Mouse (Mus musculus) limb, embryonic 12.5 days (tissue): Measurements from ENCODE around the gene Cd180. TPM values are rescaled to one million over a fixed set of nuclear protein-coding genes. Genes with fewer than 3 reads are reported as not detected.

ENCODE experiments used
- ATAC-seq: fragments of 200-750 bp; cut with Nextera tagmentation; 2 replicates; pipeline ENCODE4 v1.8.0; 2017; ENCODE audit warnings: low read depth, moderate TSS enrichment; ENCODE audit not compliant: insufficient number of reproducible peaks, insufficient read depth, low FRiP score, low TSS enrichment
- H3K27ac ChIP-seq: fragments of 300-500 bp; sonication (generic); 2 replicates; pipeline ENCODE4 v1.5.1; 2016; ENCODE audit warnings: mild to moderate bottlenecking, moderate library complexity
- H3K27me3 ChIP-seq: fragments of 300-500 bp; sonication (generic); 2 replicates; pipeline ENCODE4 v1.6.1; 2016; ENCODE audit warnings: mild to moderate bottlenecking, moderate library complexity
- H3K36me3 ChIP-seq: fragments of 300-500 bp; sonication (generic); 2 replicates; pipeline ENCODE4 v1.6.1; 2016; ENCODE audit warnings: mild to moderate bottlenecking, moderate library complexity
- H3K4me1 ChIP-seq: fragments of 300-500 bp; sonication (generic); replicated peaks from 2 replicates; pipeline ENCODE4 v1.6.1; 2016
- H3K4me2 ChIP-seq: fragments of 300-500 bp; sonication (generic); 2 replicates; pipeline ENCODE4 v1.6.1; 2016; ENCODE audit warnings: mild to moderate bottlenecking, moderate library complexity
- H3K4me3 ChIP-seq: fragments of 300-500 bp; sonication (generic); replicated peaks from 2 replicates; pipeline ENCODE4 v1.5.1; 2016; ENCODE audit warnings: mild to moderate bottlenecking
- H3K9ac ChIP-seq: fragments of 300-500 bp; sonication (generic); replicated peaks from 2 replicates; pipeline ENCODE4 v1.6.1; 2016; ENCODE audit warnings: mild to moderate bottlenecking, moderate library complexity
- H3K9me3 ChIP-seq: fragments of 300-500 bp; sonication (generic); 2 replicates; pipeline ENCODE4 v1.6.1; 2016; ENCODE audit warnings: mild to moderate bottlenecking, moderate library complexity
- WGBS: fragments of 180-500 bp; shearing (Covaris S2); methylation state at CpG from one replicate; pipeline ENCODE4 v1.1.7; 2016; 5-methylcytosine and 5-hydroxymethylcytosine counted together
- polyA plus RNA-seq: library from polyadenylated mRNA; unstranded; fragments of >200 nt; fragmentation: Nextera tagmentation; extraction: Ambion mirVana; gene quantifications from 2 replicates; pipeline ENCODE4 v1.2.1, GENCODE M21; 2016

Cd180 gene
- polyA plus RNA-seq, 1 experiment from 2014 or later: 0.16 TPM

DNA sequence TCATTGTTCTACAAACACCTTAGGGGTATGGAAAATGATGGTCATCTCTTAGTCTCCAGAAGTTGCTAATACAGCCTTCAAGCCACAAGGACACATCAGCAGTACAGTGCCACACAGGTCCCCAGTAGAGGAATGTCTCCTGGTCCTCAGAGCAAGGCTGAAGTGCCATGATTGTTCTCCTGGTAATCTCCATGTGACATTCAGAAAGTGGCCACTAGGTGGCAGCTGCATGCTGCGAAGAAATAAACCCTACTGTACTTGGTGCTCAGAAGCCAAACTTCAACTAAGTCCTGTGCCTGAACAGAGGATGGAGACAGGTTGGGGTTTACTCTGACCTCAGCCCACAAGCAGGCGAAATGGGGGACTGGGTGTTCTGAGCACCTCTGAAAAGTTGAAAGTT, 14.9 kb upstream of the Cd180 start:
- Histone ChIP-seq H3K4me1 (no peaks in the 10 kb centered on the region), H3K9me3 (no peaks in the 10 kb centered on the region), H3K4me3 (no peak overlapping the region), H3K27me3 (peaks cover 3% of the 10 kb centered on the region; the same call in 1 of the 2 replicates), H3K27ac (no peak overlapping the region), H3K36me3 (no peaks in the 10 kb centered on the region), H3K9ac (no peak overlapping the region), H3K4me2 (no peak overlapping the region)
- ATAC-seq: no peak
- 10% methylated on average over 2 of the region's 2 CpGs for WGBS

DNA sequence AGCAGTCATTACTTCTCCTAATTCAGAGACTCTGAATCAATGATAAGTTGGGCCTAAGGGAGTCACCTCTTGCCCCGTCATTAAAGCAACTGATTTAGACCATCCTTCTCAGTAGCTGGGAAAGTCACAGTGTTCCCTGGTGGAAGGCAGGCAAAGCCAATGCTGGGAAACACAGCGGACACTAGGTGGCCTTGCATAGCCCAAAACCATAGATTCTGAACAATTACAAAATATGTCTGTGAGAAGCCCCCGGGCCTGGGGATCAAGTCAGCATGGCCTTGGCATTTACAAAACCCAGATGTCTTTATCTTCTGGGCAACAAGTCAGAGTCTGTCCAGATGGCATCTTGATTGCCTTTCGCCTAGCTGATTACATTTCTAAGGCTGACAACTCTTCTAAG, 8.5 kb upstream of the Cd180 start:
- WGBS: 76% methylated on average over 4 of the region's 4 CpGs
- Histone ChIP-seq H3K4me2 (no peak overlapping the region), H3K27ac (no peak overlapping the region), H3K9me3 (no peaks in the 10 kb centered on the region), H3K4me3 (no peak overlapping the region), H3K9ac (no peak overlapping the region), H3K36me3 (no peaks in the 10 kb centered on the region), H3K27me3 (no peaks in the 10 kb centered on the region), H3K4me1 (no peaks in the 10 kb centered on the region)
- ATAC-seq: no peak

DNA sequence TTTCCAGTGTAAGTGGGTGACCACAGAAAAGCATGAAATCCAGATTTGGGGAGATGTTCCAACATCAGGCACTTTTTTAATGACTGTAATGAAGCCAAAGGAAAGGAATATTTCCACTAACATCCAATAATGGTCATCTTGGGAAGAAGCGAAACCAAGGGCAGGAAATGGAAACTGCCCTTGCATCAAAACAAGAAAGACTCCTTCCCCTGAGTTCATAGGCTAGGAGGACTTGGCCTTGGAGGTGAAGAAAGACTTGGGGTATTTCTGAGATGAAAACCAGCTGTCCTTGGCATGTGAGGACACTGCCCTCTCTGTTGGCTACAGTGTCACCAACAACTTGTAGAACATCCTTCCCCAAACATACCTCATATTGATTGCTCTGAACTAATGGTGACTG, 5.2 kb upstream of the Cd180 start:
- H3K9me3 ChIP-seq: no peaks in the 10 kb centered on the region
- H3K36me3 ChIP-seq: no peaks in the 10 kb centered on the region
- H3K4me2 ChIP-seq: no peak overlapping the region
- WGBS: 98% methylated on average over 1 of the region's 1 CpGs
- H3K27ac ChIP-seq: no peak overlapping the region
- no peak overlapping the region for H3K4me3 ChIP-seq
- H3K9ac ChIP-seq: no peak overlapping the region
- H3K27me3 ChIP-seq: no peaks in the 10 kb centered on the region
- ATAC-seq: no peak
- H3K4me1 ChIP-seq: no peaks in the 10 kb centered on the region

DNA sequence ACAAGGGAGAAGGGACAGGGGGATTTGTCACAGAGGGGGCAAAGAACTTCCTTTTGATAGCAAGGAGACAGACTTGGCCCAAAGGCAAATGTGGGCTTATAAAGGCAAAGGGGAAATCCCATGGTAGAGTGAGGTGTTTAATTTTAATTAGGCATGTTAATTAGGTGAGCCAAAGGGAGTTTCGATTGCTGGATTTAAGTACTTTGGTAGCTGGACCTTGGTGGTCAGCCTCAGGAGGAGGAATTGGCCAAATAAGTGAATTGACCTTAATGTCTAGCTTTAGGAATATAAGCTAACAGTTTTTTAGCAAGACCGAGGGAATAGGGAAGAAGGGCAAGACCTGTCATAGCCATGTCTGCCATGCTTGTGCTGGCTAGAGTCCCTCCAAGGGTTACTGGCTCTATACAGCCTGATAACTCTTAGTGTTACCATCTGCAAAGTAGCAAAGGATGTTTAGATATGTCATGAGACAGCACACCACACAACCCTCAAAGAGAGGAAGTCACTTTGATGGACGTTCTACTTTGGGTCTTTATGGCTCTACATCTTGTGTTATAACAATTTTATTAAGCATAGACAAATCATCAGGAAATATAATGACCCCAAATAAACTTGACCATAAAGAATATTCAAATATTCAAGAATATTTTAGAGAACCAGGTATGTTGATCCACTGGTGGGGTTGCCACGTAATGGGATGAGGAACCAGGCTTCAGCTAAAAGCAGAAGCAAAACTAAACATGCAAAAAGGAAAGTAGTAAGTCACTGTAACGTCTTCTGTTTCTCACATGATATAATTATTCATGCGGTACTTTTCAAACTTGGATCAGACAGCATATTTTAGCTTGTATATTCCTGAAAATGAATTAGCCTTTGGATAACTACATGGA, 3.9 kb upstream of the Cd180 start:
- Histone ChIP-seq H3K27ac (no peak overlapping the region), H3K9ac (no peak overlapping the region), H3K4me3 (no peak overlapping the region), H3K4me1 (no peaks in the 10 kb centered on the region), H3K36me3 (no peaks in the 10 kb centered on the region), H3K4me2 (no peak overlapping the region), H3K9me3 (no peaks in the 10 kb centered on the region), H3K27me3 (no peaks in the 10 kb centered on the region)
- ATAC-seq: no peak
- WGBS: 87% methylated on average over 6 of the region's 6 CpGs

DNA sequence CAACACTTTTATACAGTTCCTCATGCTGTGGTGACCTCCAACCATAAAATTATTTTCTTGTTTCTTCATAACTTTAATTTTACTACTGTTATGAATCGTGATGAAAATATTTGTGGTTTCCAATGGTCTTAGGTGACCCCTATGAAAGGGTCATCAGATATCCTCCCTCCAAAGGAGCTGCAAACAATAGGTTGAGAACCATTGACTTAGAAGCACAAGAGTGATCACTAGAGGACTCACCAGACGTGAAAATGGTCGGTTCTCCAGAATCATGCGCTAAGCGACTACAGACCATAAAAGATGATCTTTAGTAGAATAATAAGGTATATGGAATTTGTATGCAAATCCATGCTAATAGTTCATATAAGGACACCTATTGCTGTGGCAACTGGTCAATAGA, 3.2 kb upstream of the Cd180 start:
- Histone ChIP-seq H3K4me3 (no peak overlapping the region), H3K9me3 (no peaks in the 10 kb centered on the region), H3K36me3 (no peaks in the 10 kb centered on the region), H3K27me3 (no peaks in the 10 kb centered on the region), H3K4me2 (no peak overlapping the region), H3K27ac (no peak overlapping the region), H3K4me1 (no peaks in the 10 kb centered on the region), H3K9ac (no peak overlapping the region)
- WGBS: 91% methylated on average over 5 of the region's 5 CpGs
- ATAC-seq: no peak

DNA sequence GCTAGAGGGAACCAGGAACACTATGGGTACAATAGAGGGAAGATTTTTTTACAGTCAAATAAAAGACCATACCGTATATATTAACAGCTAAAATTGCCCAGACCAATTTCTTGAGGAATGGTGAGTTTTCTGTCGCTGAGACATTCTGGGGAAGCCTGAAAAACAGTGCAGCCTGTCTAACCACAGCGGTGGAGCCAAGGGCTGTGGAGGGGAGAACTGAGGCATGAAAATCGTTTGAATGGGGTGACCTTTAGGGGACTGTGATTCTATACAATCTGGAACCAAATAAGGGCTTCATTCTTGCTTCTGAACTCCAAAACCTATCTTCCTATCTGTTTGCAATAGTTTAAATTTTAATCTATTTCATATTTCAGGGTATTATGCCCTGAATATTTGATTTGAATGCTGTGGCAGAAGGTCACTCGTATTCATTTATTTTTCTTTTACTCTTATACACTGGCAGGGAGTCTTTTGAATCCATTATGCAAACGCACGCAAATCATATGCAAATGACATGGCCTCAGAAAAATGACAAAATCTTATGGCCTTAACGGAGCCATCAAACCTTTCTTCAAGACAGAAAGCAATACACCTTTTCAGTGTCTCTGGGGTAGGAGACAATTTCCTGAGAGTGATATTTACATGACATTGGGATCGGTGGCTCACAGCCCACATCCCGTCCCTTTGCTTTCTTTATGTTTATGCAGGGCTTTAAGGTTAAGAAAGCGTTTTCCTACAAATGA, 1.8 kb upstream of the Cd180 start:
- H3K36me3 ChIP-seq: no peaks in the 10 kb centered on the region
- H3K4me3 ChIP-seq: no peak overlapping the region
- ATAC-seq: no peak
- H3K27me3 ChIP-seq: no peaks in the 10 kb centered on the region
- no peaks in the 10 kb centered on the region for H3K9me3 ChIP-seq
- no peaks in the 10 kb centered on the region for H3K4me1 ChIP-seq
- WGBS: 75% methylated on average over 11 of the region's 11 CpGs
- H3K4me2 ChIP-seq: no peak overlapping the region
- H3K9ac ChIP-seq: no peak overlapping the region
- no peak overlapping the region for H3K27ac ChIP-seq

DNA sequence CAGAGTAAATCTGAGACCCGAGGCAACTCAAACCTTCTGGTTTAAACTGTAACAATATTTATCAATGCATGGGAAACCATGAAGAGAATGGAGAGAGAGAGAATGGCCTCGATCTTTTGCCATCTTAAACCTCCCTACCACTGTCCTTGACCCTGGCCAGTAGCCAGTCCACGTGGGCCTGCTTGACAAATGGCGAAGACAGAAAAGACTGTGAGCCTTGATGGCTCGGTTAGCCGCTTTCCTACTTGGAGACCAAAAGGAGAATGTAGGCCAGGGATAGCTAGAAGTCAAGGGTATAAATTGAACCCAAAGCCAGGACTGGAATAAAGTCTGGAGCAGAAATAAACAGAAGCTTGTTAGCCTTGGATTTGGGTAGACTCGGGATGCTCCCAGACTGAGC, 796 bp downstream of the Cd180 start:
- 89% methylated on average over 7 of the region's 7 CpGs for WGBS
- Histone ChIP-seq H3K36me3 (no peaks in the 10 kb centered on the region), H3K4me2 (no peak overlapping the region), H3K4me1 (peaks cover 9% of the 10 kb centered on the region), H3K27ac (no peak overlapping the region), H3K4me3 (no peak overlapping the region), H3K9me3 (no peaks in the 10 kb centered on the region), H3K27me3 (no peaks in the 10 kb centered on the region), H3K9ac (no peak overlapping the region)
- no peak for ATAC-seq

DNA sequence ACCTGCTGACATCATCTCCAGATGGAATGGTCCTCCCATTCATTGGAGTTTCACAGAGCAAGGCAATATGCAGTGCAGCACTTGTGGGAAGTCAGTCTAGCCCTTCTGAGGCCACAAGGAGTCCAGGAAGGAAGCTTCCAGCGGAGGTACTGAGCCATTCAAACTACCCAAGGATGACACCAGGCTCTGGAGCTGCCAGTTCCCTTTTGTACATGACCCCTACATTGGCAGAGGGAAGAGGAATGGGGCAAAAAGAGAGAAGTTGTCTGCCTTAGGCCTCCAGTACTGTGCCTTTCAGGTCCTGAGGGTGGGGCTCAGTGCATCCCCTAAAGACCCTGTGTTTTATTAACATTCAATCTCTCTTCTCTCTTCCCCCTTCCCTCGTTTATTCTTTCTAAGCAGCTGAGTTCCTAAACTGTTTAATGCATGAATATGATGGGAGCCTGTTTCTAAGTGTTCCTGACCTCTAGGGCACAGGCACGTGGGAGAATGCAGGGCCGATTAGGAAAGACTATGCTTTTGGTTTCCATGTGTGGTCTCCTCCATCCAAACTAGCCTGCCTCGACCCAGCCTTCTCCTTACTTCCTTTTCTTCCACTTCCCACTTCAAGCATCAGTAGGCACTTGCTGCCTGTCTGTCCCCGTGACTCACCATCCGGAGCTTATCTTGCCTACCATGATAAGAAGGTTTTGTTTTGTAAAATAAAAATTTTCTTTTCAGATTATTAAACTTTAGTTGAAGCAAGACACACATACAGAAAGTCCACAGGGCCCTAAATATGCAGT, 2.0 kb downstream of the Cd180 start:
- H3K4me3 ChIP-seq: no peak overlapping the region
- no peak overlapping the region for H3K9ac ChIP-seq
- no peak for ATAC-seq
- no peaks in the 10 kb centered on the region for H3K27me3 ChIP-seq
- no peaks in the 10 kb centered on the region for H3K36me3 ChIP-seq
- H3K9me3 ChIP-seq: no peaks in the 10 kb centered on the region
- 76% methylated on average over 7 of the region's 7 CpGs for WGBS
- H3K4me2 ChIP-seq: no peak overlapping the region
- H3K4me1 ChIP-seq: peaks cover 13% of the 10 kb centered on the region
- no peak overlapping the region for H3K27ac ChIP-seq

DNA sequence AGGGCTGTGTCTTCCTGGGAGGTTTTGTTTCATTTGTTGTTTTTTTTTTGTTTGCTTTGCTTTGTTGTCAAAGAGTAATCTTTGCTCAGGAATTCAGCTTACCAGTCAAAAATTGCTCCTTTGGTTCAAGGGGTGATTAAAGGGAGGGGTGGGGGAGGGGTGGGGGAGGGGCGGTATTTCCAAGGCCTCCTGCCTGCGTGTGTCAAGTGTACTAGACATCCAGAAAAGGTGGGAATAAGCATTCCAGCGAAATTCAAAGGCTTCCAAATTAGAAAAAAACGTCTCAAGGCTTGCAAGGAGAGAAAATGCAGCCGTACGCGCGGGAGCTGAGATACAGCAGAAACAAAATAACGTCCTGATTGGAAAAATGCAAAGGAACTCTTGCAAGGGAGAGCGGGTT, 5.0 kb downstream of the Cd180 start:
- no peak overlapping the region for H3K4me3 ChIP-seq
- no peaks in the 10 kb centered on the region for H3K36me3 ChIP-seq
- WGBS: 40% methylated on average over 10 of the region's 10 CpGs
- no peak overlapping the region for H3K9ac ChIP-seq
- H3K27ac ChIP-seq: no peak overlapping the region
- peaks cover 13% of the 10 kb centered on the region for H3K4me1 ChIP-seq
- no peaks in the 10 kb centered on the region for H3K9me3 ChIP-seq
- no peak for ATAC-seq
- H3K27me3 ChIP-seq: no peaks in the 10 kb centered on the region
- peak overlapping the region; percentile 17; the same call in 1 of the 2 replicates for H3K4me2 ChIP-seq

DNA sequence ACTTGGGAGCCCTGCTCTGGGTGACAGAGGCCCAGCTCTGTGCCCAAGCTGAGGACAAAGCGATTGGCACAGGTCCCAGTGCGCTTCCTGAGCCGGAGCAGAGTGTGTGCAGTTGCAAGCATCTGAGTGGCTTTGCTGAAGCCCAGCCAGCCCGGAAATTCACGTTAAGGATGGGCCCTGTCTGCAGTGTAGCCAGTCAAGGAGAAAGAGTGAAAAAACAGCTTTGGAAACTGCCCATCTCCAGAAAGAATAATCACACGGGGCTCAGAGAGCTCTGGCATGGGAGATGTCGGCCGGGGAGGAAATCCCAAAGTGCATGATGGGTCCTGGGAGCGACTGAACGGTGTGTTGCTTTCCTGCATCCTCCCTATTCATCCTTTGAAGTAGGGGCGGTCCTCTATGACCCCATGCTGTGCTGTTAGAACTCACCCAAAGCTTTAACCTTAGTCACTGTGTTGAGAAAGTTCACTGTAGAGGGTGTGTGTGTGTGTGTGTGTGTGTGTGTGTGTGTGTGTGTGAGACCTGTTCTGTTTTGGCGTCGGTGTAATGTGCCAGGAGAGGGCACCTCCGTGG, 5.5 kb downstream of the Cd180 start:
- H3K4me1 ChIP-seq: peaks cover 13% of the 10 kb centered on the region
- 43% methylated on average over 14 of the region's 14 CpGs for WGBS
- no peaks in the 10 kb centered on the region for H3K36me3 ChIP-seq
- no peak overlapping the region for H3K27ac ChIP-seq
- no peak overlapping the region for H3K4me3 ChIP-seq
- peak overlapping the region; percentile 17; the same call in 1 of the 2 replicates for H3K4me2 ChIP-seq
- no peaks in the 10 kb centered on the region for H3K9me3 ChIP-seq
- no peak overlapping the region for H3K9ac ChIP-seq
- H3K27me3 ChIP-seq: no peaks in the 10 kb centered on the region
- ATAC-seq: no peak

DNA sequence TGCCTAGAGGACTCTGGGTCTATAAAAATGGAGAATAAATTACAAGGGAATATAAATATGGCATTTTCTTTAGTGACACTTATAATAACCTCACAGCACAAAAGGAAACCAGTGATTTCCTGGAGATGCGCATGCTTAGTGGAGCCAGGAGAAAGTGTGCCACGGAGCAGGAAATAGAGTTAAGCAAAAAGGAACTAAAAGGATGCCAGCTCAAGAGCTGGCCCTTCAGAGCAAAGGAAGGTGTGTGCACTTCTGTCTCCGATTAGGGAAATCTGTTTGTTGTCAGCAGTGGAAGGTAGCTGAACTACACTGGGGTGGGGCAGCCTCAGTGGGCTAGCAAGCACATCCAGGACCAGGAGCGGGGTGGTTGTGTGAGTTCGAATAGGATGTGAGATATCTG, 6.8 kb downstream of the Cd180 start:
- WGBS: 83% methylated on average over 5 of the region's 5 CpGs
- Histone ChIP-seq H3K4me3 (no peak overlapping the region), H3K4me2 (no peak overlapping the region), H3K4me1 (peaks cover 13% of the 10 kb centered on the region), H3K27ac (no peak overlapping the region), H3K9me3 (no peaks in the 10 kb centered on the region), H3K36me3 (no peaks in the 10 kb centered on the region), H3K27me3 (no peaks in the 10 kb centered on the region), H3K9ac (no peak overlapping the region)
- ATAC-seq: no peak
